Mouse (Mus musculus): ENCODE data around the gene Utrn. TPM values are rescaled to one million over a fixed set of nuclear protein-coding genes. Genes with fewer than 3 reads are reported as not detected.

Gene Utrn
- polyA plus RNA-seq, 1 experiment from 2014 or later, result 27.5 TPM

DNA sequence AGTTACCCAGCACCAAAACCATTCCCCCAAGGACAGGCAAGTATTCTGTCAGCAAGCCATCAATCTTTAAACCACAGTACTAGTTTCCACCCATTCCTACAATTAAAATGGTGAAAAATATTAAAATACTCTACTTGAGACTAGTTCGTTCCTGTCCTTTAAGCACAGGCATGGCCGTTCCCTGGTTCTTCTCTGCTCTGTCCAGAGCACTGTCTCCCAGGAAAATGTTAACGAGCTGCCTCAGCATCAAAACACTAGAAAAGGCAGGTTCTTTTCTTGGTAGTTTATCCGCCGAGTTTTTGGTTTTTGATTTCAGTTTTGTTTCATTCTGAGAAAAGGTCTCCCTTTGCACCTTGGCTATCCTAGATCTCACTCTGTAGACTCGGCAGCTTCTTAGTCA lies 115.0 kb downstream of the Utrn start:
- WGBS, result 93% methylated on average over 6 of the region's 6 CpGs
- Histone ChIP-seq H3K4me3 (replicated peaks) (no peak overlapping the region), H3K9me3 (replicated peaks) (no peaks in the 10 kb centered on the region), H3K27me3 (replicated peaks) (no peaks in the 10 kb centered on the region), H3K9ac (replicated peaks) (no peak overlapping the region), H3K36me3 (no peaks in the 10 kb centered on the region), H3K27ac (replicated peaks) (no peak overlapping the region), H3K4me1 (peaks cover 10% of the 10 kb centered on the region), H3K4me2 (no peak overlapping the region)
- no peak for ATAC-seq (ENCODE audit: low FRiP score)

GRCm38 (mm10) chr10:12743717-12744116 lies 125.4 kb downstream of the Utrn start:
- ATAC-seq (ENCODE audit: low FRiP score), result no peak
- Histone ChIP-seq H3K9ac (replicated peaks) (no peak overlapping the region), H3K4me1 (no peaks in the 10 kb centered on the region)

DNA sequence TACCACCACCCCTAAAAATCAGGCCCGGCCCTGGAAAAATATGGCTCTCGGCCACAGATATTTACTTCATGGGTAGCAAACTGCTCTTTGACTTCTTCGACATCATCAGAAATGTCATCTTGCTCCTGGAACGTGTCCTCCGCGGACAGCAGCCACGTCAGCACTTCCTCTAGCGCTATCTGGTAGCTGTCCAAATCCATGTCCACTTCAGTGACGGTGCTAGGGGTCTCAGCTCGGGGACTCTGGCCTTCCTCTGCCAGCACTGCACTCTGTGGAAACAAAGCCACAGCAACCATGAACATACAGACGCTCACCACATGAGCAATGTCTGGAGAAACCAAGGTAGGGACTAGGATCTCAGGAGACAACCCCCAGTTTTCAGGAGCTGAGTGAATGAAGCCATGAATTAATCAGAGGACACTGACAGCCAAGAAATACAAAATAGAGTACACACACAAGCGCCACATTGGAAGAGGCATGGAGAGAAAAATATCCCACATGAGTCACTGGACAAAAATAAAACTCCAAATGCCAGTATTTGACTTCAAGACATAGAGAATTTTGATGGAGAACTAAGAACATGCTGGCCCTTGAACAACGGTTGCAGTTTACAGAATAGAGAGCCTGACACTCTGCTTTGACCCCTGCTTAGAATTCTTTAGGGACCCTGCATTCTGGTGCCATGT lies 129.7 kb downstream of the Utrn start:
- Histone ChIP-seq H3K4me3 (replicated peaks) (no peak overlapping the region), H3K9ac (replicated peaks) (no peak overlapping the region), H3K27me3 (replicated peaks) (no peaks in the 10 kb centered on the region), H3K4me1 (peaks cover 5% of the 10 kb centered on the region), H3K27ac (replicated peaks) (no peak overlapping the region), H3K9me3 (replicated peaks) (no peaks in the 10 kb centered on the region), H3K4me2 (no peak overlapping the region), H3K36me3 (no peaks in the 10 kb centered on the region)
- ATAC-seq (ENCODE audit: low FRiP score), result no peak
- 93% methylated on average over 13 of the region's 13 CpGs for WGBS

More at GRCm38 (mm10) chr10:12743717-12744116, 125.4 kb downstream of the Utrn start:
- Histone ChIP-seq H3K4me2 (no peak overlapping the region), H3K27ac (replicated peaks) (no peak overlapping the region), H3K9me3 (replicated peaks) (no peaks in the 10 kb centered on the region), H3K36me3 (no peaks in the 10 kb centered on the region), H3K4me3 (replicated peaks) (no peak overlapping the region), H3K27me3 (replicated peaks) (no peaks in the 10 kb centered on the region)
- 93% methylated on average over 9 of the region's 9 CpGs for WGBS

DNA sequence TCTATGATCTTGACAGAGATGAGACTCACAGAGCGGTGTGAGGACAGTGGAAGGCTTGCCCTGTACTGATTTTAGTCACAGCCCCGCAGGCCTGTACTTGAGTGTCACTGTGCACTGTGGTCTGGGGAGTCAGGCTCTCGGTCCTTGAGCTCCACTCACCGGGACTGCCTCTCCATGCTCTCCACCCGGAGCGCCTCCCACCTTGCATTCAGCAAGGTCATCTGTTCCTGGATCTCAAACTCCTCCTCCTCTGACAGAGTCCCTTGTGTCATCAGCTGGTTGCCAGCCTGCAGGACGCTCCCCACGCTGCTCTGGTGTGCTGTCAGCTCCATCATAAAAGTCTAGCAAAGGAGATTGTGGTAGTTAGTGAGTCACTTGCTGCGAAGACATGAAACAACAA lies 131.2 kb downstream of the Utrn start:
- H3K27me3 ChIP-seq (replicated peaks), result no peaks in the 10 kb centered on the region
- no peak overlapping the region for H3K27ac ChIP-seq (replicated peaks)
- 0 out of 2 replicates have a peak, but pooled peaks cover 3% of the 10 kb centered on the region for H3K36me3 ChIP-seq
- 75% methylated on average over 9 of the region's 9 CpGs for WGBS
- no peak for ATAC-seq (ENCODE audit: low FRiP score)
- no peaks in the 10 kb centered on the region for H3K9me3 ChIP-seq (replicated peaks)
- H3K4me1 ChIP-seq, result peaks cover 5% of the 10 kb centered on the region
- H3K4me3 ChIP-seq (replicated peaks), result no peak overlapping the region
- H3K9ac ChIP-seq (replicated peaks), result no peak overlapping the region
- no peak overlapping the region for H3K4me2 ChIP-seq

DNA sequence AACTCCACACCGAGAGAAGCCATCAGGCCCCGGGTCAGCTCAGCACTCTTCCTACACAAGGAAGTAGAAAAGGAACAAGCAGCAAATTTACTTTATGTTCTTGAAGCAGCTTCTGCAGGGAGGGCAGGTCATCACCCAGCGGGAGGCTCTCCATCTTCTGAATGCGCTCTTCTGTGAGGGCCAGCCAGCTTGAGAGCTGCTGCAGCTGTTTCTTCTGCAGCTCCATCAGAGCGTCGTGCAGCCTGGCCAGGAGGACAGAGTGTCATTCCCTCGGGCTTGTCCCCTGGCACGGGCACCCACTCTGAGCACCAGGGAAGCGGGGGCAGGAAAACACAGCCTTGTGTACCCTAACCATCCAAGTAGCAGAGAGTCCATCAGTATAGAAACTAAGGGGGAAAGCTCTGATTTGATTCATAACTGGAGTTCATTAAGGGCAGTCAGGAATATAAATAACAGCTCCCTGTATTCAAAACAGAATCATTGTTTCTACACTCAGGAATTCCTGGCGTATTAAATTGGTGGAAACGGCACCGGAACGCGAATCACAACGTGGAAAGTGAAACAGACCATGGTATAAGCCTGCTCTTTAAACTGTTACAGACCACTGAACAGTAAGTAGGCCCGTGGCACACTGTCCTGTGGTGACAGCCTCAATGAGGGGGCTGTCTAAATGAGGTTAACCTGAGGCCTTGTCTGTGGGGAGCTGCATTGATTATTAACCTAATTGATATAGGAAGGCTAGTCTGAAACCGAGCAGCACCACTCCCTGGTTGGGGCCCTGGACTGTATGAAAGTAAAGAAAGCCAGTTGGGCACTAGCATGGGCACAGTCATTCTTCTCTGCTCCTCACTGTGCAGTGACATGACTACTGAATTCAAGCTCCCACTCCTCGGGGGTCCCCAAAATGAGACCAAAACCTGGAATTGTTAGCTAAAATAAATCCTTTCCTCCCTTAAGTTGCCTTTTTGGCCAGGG lies 132.0 kb downstream of the Utrn start:
- Histone ChIP-seq H3K9ac (replicated peaks) (no peak overlapping the region), H3K4me2 (no peak overlapping the region), H3K9me3 (replicated peaks) (no peaks in the 10 kb centered on the region), H3K27ac (replicated peaks) (no peak overlapping the region), H3K36me3 (0 out of 2 replicates have a peak, but pooled peaks cover 3% of the 10 kb centered on the region), H3K4me1 (peaks cover 5% of the 10 kb centered on the region), H3K27me3 (replicated peaks) (no peaks in the 10 kb centered on the region), H3K4me3 (replicated peaks) (no peak overlapping the region)
- 33% methylated on average over 18 of the region's 18 CpGs for WGBS
- ATAC-seq (ENCODE audit: low FRiP score), result no peak

DNA sequence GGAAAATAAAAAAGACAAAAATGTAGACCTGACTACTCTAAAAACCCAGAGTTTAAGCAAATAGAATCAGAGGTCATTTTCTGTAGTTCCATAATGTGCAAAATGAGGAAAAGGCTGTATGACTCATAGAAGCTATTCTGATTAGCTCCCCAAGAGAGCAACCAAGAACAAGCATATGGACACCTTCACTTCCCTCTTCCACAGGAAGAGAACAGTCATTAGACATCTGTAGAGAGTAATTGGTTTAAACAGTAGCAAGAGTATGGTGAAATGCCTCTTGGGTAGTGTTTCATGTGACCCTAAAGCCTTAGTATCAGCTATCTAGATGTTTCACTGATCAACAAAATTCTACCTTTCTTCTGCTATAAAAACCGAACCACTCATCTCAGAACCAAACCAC lies 133.5 kb downstream of the Utrn start:
- Histone ChIP-seq H3K9me3 (replicated peaks) (no peaks in the 10 kb centered on the region), H3K4me3 (replicated peaks) (no peak overlapping the region), H3K27me3 (replicated peaks) (no peaks in the 10 kb centered on the region), H3K4me2 (no peak overlapping the region), H3K9ac (replicated peaks) (no peak overlapping the region), H3K27ac (replicated peaks) (no peak overlapping the region), H3K36me3 (0 out of 2 replicates have a peak, but pooled peaks cover 3% of the 10 kb centered on the region), H3K4me1 (peaks cover 5% of the 10 kb centered on the region)
- WGBS, result 97% methylated on average over 1 of the region's 1 CpGs
- no peak for ATAC-seq (ENCODE audit: low FRiP score)

GRCm38 (mm10) chr10:12731459-12731858 lies 137.7 kb downstream of the Utrn start:
- Histone ChIP-seq H3K9ac (replicated peaks) (no peak overlapping the region), H3K4me3 (replicated peaks) (no peak overlapping the region), H3K27ac (replicated peaks) (no peak overlapping the region), H3K27me3 (replicated peaks) (no peaks in the 10 kb centered on the region), H3K9me3 (replicated peaks) (no peaks in the 10 kb centered on the region), H3K4me2 (no peak overlapping the region), H3K4me1 (peaks cover 2% of the 10 kb centered on the region; the same call in 1 of the 2 replicates), H3K36me3 (0 out of 2 replicates have a peak, but pooled peaks cover 3% of the 10 kb centered on the region)
- WGBS, result 67% methylated on average over 5 of the region's 5 CpGs
- ATAC-seq (ENCODE audit: low FRiP score), result no peak

GRCm38 (mm10) chr10:12729635-12730034 lies 139.5 kb downstream of the Utrn start:
- ATAC-seq (ENCODE audit: low FRiP score), result no peak
- no peak overlapping the region for H3K4me2 ChIP-seq
- WGBS, result 45% methylated on average over 1 of the region's 1 CpGs
- H3K4me1 ChIP-seq, result peaks cover 17% of the 10 kb centered on the region
- no peaks in the 10 kb centered on the region for H3K27me3 ChIP-seq (replicated peaks)
- H3K9ac ChIP-seq (replicated peaks), result no peak overlapping the region
- H3K27ac ChIP-seq (replicated peaks), result no peak overlapping the region
- H3K4me3 ChIP-seq (replicated peaks), result no peak overlapping the region
- H3K9me3 ChIP-seq (replicated peaks), result no peaks in the 10 kb centered on the region
- 0 out of 2 replicates have a peak, but pooled peaks cover 3% of the 10 kb centered on the region for H3K36me3 ChIP-seq

GRCm38 (mm10) chr10:12729033-12729432 lies 140.1 kb downstream of the Utrn start:
- Histone ChIP-seq H3K27me3 (replicated peaks) (no peaks in the 10 kb centered on the region), H3K4me1 (peaks cover 17% of the 10 kb centered on the region), H3K4me2 (no peak overlapping the region), H3K9ac (replicated peaks) (no peak overlapping the region), H3K9me3 (replicated peaks) (no peaks in the 10 kb centered on the region), H3K36me3 (0 out of 2 replicates have a peak, but pooled peaks cover 3% of the 10 kb centered on the region), H3K27ac (replicated peaks) (no peak overlapping the region), H3K4me3 (replicated peaks) (no peak overlapping the region)
- ATAC-seq (ENCODE audit: low FRiP score), result no peak
- 92% methylated on average over 5 of the region's 5 CpGs for WGBS

DNA sequence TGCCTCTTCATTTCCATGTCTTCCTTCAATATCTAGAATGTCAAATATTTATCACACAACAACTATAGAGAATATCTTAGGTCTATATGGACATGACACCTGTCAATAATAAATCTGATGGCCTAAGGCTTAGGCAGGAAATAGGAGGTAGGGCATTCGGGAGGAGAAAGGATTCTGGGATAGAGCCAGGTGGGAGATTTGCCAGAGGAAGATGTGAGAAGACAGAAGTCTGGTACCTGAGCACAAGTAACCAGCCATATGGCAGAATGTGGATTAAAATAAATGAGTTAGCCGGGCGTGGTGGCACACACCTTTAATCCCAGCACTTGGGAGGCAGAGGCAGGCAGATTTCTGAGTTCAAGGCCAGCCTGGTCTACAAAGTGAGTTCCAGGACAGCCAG lies 141.3 kb downstream of the Utrn start:
- H3K4me3 ChIP-seq (replicated peaks), result no peak overlapping the region
- 92% methylated on average over 3 of the region's 3 CpGs for WGBS
- H3K4me1 ChIP-seq, result peaks cover 17% of the 10 kb centered on the region
- no peaks in the 10 kb centered on the region for H3K36me3 ChIP-seq
- no peak overlapping the region for H3K9ac ChIP-seq (replicated peaks)
- no peak overlapping the region for H3K4me2 ChIP-seq
- no peaks in the 10 kb centered on the region for H3K9me3 ChIP-seq (replicated peaks)
- no peak overlapping the region for H3K27ac ChIP-seq (replicated peaks)
- H3K27me3 ChIP-seq (replicated peaks), result no peaks in the 10 kb centered on the region
- no peak for ATAC-seq (ENCODE audit: low FRiP score)

DNA sequence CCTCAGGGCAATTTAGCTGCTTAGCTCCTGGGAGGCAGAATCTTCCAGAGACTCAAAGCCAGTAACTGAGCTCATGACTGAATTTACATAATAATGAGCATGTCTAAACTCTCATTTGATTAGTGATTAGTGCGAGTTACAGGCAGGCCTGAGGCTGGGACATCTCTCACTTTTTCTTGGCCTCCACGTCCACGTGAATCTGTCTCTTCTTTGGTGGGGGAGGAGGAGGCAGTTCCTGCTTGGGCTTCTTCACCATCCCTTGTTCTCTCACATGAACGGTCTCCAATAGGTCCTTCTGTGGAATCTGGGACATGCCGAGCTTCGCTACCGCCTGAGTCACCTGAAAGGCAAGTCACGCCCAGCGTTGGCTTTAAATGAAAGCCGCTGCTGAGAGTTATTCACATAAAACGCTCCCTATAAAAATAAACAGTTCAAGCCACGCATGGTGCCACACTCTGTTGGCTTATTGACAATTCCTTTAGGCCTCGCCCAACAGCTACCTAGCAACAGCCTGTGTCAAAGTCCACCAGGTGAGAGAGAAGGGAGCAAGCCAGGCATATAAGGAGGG lies 143.0 kb downstream of the Utrn start:
- no peak overlapping the region for H3K9ac ChIP-seq (replicated peaks)
- H3K27me3 ChIP-seq (replicated peaks), result no peaks in the 10 kb centered on the region
- no peak overlapping the region for H3K27ac ChIP-seq (replicated peaks)
- WGBS, result 30% methylated on average over 13 of the region's 13 CpGs
- no peak overlapping the region for H3K4me3 ChIP-seq (replicated peaks)
- peaks cover 17% of the 10 kb centered on the region for H3K4me1 ChIP-seq
- no peaks in the 10 kb centered on the region for H3K9me3 ChIP-seq (replicated peaks)
- ATAC-seq (ENCODE audit: low FRiP score), result 0 out of 2 replicates have a peak, but pooled peaks have one; percentile 15
- no peak overlapping the region for H3K4me2 ChIP-seq
- no peaks in the 10 kb centered on the region for H3K36me3 ChIP-seq

All from neural tube, embryonic 15.5 days (tissue).